Mouse (Mus musculus) heart, adult 8-10 months (tissue): ENCODE measurements around the gene Tbpl1. TPM values are rescaled to one million over a fixed set of nuclear protein-coding genes. Genes with fewer than 3 reads are reported as not detected.

ENCODE experiments used
- DNase-seq: peaks from one replicate; pipeline ENCODE4 v3.0.0; 2022; ENCODE audit warnings: low spot score
- total RNA-seq, 4 experiments: library from RNA; stranded (reverse); gene quantifications; 2 replicates each; pipeline ENCODE4 v1.2.4; 2022

Tbpl1 gene
- 10 to 100 TPM; 13.6 to 23.7 (median 16.2) TPM for total RNA-seq

GRCm38 (mm10) chr10:22731272-22732093, at the start of gene Tbpl1:
Gene Tbpl1 (minus strand): TSS chr10:22731938.
- DNase-seq = peak; percentile 97

- DNase-seq = no peak
Measured at GRCm38 (mm10) chr10:22781466-22781865, 49.7 kb upstream of the Tbpl1 start.

- peak; percentile 9 for DNase-seq
Measured at GRCm38 (mm10) chr10:22777939-22778338, 46.2 kb upstream of the Tbpl1 start.

DNA sequence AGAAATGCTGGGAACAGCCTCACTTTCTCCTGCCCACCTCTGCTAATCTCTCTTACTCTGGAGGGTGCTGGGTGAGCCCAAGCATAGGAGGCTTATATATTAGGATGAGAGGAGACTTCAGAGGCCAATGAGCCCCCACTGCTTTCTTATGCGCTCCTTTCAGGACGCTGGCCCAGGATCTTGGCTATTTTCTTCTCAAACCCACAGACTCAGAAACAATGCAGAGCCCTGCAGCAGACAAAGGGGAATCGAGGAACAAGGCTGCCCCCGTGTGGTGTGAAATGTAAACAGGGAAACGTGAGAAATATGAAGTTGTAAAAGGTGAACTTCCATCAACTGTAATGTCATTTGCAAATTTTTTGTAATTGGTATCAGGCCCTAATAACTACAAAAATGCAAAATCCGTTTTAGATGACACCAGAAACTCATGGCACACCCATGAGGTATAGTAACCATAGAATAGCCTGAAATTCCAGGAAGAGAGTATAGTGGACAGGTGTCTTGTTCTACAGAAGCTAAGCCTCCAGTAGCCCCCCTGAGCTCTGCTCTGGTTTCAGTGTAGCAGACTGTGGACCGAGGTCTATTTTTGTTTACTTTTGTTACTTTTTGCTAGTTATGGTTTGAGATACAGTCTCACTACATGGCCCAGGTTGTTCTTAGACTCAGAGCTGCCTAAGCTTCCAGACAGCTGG, 44.4 kb upstream of the Tbpl1 start:
- DNase-seq = peak; percentile 7

DNA sequence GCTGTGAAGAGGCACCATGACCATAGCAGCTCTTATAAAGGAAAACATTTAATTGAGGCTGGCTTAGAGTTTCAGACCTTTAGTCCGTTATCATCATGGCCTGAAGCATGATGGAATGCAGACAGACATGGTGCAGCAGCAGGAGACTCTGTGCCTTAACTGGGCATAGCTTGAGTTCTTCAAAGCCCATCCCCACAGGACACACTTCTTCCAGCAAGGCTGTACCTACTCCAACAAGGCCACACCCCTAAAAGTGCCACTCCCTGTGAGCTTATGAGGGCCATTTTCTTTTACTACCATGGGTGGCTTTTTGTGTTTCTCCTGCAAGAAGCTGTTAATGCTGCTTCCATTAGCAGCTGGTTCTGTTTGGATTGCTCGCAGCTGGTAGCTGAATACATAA, 43.7 kb upstream of the Tbpl1 start:
- DNase-seq = no peak

DNA sequence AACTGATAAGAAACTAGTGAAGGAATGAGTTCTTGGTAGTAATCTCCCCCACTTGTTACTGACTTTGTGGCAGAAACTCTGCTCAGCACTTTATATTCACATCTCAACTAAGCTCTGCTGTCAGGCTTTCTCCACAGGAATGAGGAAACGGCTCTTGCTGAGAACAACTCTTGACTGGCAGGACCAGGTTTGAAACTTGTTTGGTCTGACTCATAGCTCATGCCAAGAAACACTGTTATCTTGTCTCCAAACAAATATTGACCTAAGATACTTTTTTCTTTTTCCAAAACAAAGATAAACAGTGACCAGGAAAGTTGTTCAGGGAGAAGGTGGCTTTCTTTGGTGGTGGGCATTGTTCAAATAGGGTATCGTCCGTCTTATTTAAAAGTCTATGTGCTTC, 42.9 kb upstream of the Tbpl1 start:
- no peak for DNase-seq

DNA sequence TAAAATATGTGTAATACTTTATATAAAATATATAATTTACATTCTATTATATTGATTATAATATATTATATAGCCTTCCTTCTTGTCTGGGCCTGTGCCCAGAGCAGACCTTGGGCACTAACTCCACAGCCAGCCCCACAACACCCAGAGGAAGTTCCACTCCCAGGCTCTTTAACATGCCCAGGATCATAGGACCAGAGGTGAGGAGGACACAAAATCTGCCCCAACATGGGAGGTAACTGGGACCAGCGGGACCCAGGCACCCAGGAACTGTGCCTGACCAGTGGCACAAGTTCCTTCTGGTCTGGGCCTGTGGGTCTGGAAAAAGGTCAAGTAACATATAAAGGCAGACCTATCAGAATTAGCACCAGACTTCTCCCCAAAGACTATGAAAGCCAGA, 22.5 kb upstream of the Tbpl1 start:
- DNase-seq = no peak

DNA sequence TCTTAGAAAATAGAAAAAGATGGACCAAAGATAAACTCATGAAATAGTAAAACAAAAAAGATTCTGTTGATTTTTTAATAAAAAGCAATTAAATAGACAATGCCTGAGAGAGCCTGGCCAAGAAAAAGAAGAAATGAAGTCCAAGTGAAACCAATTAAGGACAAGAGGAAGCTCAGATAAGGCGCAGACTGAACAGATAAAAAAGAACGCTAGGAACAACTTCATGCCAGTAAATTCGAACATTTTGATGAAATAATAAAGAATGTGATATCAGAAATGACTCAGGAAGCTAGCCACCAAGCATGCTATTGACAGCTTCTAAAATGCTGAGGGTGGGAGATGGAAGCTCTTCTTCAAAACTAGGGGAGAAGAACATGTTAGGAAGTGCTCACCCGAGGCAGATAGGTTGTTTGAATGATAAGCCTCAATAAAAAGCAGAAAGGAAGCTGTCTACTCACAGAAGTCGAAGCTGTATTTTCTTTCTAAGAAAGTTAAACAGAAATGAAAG, 19.5 kb upstream of the Tbpl1 start:
- no peak for DNase-seq

GRCm38 (mm10) chr10:22746334-22747322, 14.9 kb upstream of the Tbpl1 start:
- DNase-seq = peak; percentile 52

DNA sequence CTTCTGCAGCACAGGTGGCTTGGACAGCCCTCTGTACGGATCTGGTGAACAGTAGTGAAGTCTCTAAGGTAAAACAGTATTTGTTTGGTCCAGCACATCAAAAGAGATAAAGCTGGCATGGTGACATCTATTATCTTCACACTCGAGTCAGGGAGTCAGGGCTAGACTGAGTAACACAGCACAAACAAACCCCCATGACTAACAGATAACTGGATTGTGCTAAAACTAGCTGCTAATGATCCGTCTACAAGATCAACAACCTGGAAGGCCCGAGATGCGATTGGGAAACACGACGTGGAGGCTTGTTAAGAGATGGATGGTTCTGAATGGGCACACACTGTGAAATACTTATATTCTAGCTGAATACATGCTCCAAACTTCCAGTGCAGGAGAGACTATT, 14.2 kb upstream of the Tbpl1 start:
- DNase-seq = no peak

DNA sequence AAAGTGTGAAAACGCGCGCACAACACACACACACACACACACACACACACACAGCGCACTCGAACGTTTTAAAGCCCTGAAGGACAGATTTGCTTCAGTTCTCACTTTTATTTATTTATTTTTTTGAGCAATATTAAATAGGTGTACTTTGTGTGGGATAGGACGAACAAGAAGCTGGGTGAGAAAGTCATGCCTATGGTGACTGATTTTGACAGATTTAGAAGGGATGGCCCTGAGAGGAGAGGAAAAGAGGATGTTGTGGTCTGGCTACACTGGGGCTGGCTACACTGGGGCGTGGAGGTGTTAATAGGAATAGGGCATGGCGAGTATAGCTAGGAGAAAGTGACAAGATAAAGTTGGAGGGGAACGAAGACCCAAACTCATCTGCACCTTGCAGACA, 443 bp upstream of the Tbpl1 start:
- no peak for DNase-seq

- DNase-seq = no peak
Measured at GRCm38 (mm10) chr10:22730992-22731271, 806 bp downstream of the Tbpl1 start.

- DNase-seq = no peak
Measured at GRCm38 (mm10) chr10:22730266-22730991, 1.3 kb downstream of the Tbpl1 start.

DNA sequence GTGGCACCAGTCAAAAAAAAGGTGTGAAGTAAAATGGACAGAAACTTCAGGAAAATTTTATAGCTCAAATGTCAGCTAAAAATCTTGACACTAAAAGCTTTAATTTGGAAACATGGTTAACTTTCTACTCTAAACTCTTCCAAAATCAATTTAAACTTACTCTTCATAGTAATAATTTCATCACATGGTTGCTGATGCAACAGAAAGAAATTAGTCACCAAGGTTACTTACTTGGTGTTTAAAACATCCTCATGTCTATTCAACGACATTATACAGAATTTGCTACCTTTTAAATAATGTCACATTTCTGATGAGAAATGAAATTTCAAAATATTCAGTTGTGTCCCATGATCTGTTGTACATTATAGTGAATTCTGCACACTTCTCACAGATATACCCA, 3.5 kb downstream of the Tbpl1 start:
- DNase-seq = no peak

DNA sequence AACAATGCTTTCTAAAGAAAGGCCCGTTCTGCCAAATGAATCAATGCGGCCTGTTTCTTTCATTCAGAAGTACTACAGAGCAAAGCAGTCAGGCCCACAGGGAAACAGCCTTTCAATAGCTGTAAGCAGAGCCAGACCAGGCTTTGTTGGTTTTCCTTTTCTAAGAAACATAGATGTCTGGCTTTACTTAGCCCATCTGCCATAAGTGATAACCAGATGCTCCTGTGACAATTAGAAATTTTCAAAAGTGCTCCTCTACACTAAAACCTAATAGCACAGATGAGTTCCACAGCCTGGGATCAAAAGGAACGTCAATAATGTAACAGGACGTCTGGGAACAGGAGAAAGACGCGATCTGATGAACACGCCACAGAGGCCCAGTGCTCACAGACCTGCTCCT, 5.4 kb downstream of the Tbpl1 start:
- no peak for DNase-seq

- no peak for DNase-seq
Measured at GRCm38 (mm10) chr10:22725166-22725565, 6.6 kb downstream of the Tbpl1 start.

DNA sequence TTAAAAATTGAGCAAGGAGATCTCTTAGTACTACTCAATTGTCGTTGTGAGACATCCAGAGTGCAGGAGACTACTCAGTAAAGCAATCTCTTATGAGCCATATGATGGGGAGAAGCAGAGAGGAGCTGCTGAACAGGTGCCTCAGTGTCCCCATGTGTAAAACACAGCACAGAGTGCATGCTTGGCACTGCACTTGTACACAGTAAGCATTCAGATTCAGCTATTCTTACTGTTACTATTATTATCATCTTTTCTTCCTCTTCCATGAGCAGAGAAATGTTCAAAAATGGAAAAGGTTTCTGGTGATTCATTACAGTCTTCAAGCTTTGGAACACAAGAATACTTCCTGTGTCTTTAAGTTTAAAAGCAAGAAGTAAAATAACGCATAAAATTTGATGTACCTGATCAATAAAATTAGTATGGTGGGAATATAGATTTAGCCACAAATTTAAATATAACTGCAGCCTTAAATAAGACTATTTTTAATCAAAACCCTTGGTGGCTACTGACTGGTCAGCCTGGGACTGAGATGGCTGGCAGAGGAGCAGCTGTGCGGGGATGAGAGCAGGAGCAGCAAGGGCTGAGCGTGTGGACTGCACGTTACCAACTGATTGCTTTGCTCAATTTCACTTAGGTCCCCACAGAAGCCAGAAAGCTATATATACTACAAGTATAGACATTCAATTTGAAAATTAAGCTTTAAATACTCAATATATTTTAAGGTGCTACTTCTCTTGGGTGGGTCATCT, 10.8 kb downstream of the Tbpl1 start:
- no peak for DNase-seq

GRCm38 (mm10) chr10:22718475-22718874, 13.3 kb downstream of the Tbpl1 start:
- DNase-seq = no peak

DNA sequence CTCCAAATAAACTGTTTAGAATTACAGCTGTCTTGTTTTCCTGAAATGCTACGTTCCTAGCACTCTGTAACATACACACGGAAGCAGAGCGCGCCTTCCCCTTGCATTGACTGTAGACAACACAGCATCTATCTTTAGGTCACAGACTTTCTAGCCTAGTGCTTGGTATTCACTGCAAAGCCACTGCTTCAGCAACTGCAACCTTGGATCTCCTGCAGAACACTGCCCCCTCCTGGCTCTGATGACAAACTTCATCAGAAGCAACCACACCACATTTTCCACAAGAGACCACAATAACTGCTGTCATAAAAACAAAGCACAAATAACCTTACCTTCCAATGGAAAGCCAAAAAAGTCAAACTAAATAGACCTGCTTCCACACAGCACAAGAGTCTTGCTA, 17.2 kb downstream of the Tbpl1 start:
- DNase-seq = peak; percentile 55

- DNase-seq = no peak
Measured at GRCm38 (mm10) chr10:22712955-22713354, 18.8 kb downstream of the Tbpl1 start.
